Mouse (Mus musculus) neural tube, embryonic 14.5 days (tissue): Measurements from ENCODE around the gene Lax1. TPM values are rescaled to one million over a fixed set of nuclear protein-coding genes. Genes with fewer than 3 reads are reported as not detected.

Source experiments
- ATAC-seq: fragments of 200-750 bp; cut with Nextera tagmentation; 2 replicates; pipeline ENCODE4 v1.8.0; 2017; ENCODE audit warnings: low read depth, mild to moderate bottlenecking, moderate TSS enrichment, moderate library complexity
- H3K27ac ChIP-seq: fragments of 300-500 bp; sonication (generic); 2 replicates; pipeline ENCODE4 v1.5.1; 2014; ENCODE audit warnings: low read depth, mild to moderate bottlenecking, control low read depth, low read length, moderate library complexity, mixed read lengths
- H3K27me3 ChIP-seq: fragments of 300-500 bp; sonication (generic); 2 replicates; pipeline ENCODE4 v1.6.1; 2014; ENCODE audit warnings: low read length; ENCODE audit not compliant: control insufficient read depth, insufficient read depth
- H3K36me3 ChIP-seq: fragments of 300-500 bp; sonication (generic); 2 replicates; pipeline ENCODE4 v1.6.1; 2014; ENCODE audit warnings: low read length, mixed read lengths; ENCODE audit not compliant: control insufficient read depth, insufficient read depth
- H3K4me1 ChIP-seq: fragments of 300-500 bp; sonication (generic); 2 replicates; pipeline ENCODE4 v1.6.1; 2014; ENCODE audit warnings: low read length; ENCODE audit not compliant: control insufficient read depth, insufficient read depth
- H3K4me2 ChIP-seq: fragments of 300-500 bp; sonication (generic); 2 replicates; pipeline ENCODE4 v1.6.1; 2014; ENCODE audit warnings: mild to moderate bottlenecking, low read depth, low read length, control low read depth
- H3K4me3 ChIP-seq: fragments of 300-500 bp; sonication (generic); 2 replicates; pipeline ENCODE4 v1.5.1; 2014; ENCODE audit warnings: low read depth, low read length, control low read depth, mixed read lengths
- H3K9ac ChIP-seq: fragments of 300-500 bp; sonication (generic); replicated peaks from 2 replicates; pipeline ENCODE4 v1.6.1; 2014; ENCODE audit warnings: low read depth, mild to moderate bottlenecking, control low read depth, low read length, mixed read lengths
- H3K9me3 ChIP-seq: fragments of 300-500 bp; sonication (generic); 2 replicates; pipeline ENCODE4 v1.6.1; 2016; ENCODE audit warnings: low read length; ENCODE audit not compliant: control insufficient read depth
- WGBS: fragments of 180-500 bp; shearing (Covaris S2); extraction: QIAGEN DNeasy Blood & Tissue Kit; methylation state at CpG from one replicate; pipeline ENCODE4 v1.1.7; 2014; 5-methylcytosine and 5-hydroxymethylcytosine counted together
- polyA plus RNA-seq: library from polyadenylated mRNA; unstranded; fragments of >200 nt; fragmentation: Nextera tagmentation; extraction: Ambion mirVana; gene quantifications from 2 replicates; pipeline ENCODE4 v1.2.1, GENCODE M21; 2014

Gene Lax1
- polyA plus RNA-seq = 0.12 and 0.15 TPM in 2 replicates

DNA sequence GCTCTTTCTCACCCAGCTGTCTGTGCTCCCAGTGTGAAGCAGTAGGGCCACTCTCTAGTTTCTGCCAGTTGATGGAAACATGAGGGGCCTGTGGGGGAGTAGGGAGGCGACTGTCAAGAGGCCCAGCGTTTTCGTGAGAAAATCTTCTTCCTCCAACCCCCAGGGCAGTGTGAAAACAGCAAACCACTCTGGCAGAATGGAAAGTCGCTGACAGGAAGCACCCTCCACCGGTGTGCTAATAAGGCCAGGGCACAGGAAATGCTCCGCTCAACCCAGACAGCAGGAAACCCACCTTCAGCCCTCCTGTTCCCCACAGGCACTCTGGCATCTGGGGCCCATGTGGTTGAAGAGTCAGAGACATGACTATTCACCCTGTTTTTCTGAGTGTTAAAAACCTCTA lies at the start of gene Lax1:
Gene Lax1, minus strand, starts transcription at position 212 of the 400 bp plus-strand sequence.
- 58% methylated on average over 6 of the region's 6 CpGs for WGBS
- no peak for ATAC-seq

DNA sequence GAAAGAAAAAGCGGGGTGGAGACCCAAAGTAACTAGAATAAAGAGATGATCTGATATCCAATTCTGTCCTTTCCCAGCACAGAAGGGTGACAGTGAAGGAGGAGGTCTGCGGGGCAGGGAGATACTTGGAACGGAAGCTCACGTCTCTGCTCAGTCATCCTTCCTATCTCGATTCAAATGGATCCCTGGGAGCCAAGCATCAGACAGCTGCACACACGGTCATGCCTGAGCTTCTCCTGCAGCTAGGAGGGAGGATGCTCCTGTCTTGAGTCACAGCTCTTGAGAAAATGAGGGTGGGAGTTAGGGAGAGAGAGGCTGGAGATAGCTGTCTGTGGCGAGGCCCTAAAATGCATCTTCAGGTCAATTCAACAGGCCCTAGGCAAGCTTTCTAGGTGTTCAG lies 46.8 kb upstream of the Lax1 start:
- no peaks in the 10 kb centered on the region for H3K27me3 ChIP-seq
- WGBS = 69% methylated on average over 7 of the region's 7 CpGs
- H3K9ac ChIP-seq = no peak overlapping the region
- H3K4me3 ChIP-seq = no peak overlapping the region
- peak overlapping the region; percentile 22; the same call in 1 of the 2 replicates for H3K27ac ChIP-seq
- no peaks in the 10 kb centered on the region for H3K9me3 ChIP-seq
- ATAC-seq = no peak
- H3K36me3 ChIP-seq = no peaks in the 10 kb centered on the region
- H3K4me2 ChIP-seq = no peak overlapping the region
- no peaks in the 10 kb centered on the region; the same call in 1 of the 2 replicates for H3K4me1 ChIP-seq

More for the DNA sequence above, at the start of gene Lax1:
- Histone ChIP-seq H3K9ac (no peak within 1 kb of the TSS), H3K27ac (no peak within 1 kb of the TSS), H3K4me2 (no peak within 1 kb of the TSS), H3K4me3 (no peak within 1 kb of the TSS), H3K36me3 (no peaks in the 10 kb centered on the region), H3K9me3 (no peaks in the 10 kb centered on the region), H3K27me3 (no peaks in the 10 kb centered on the region), H3K4me1 (no peaks in the 10 kb centered on the region)

GRCm38 (mm10) chr1:133735995-133736652 lies 46.2 kb upstream of the Lax1 start:
- peak; percentile 93 for ATAC-seq
- no peaks in the 10 kb centered on the region for H3K36me3 ChIP-seq
- H3K4me2 ChIP-seq = peak overlapping the region; percentile 43
- H3K4me3 ChIP-seq = peak overlapping the region; percentile 29
- H3K27me3 ChIP-seq = no peaks in the 10 kb centered on the region
- no peaks in the 10 kb centered on the region for H3K9me3 ChIP-seq
- WGBS = 11% methylated on average over 17 of the region's 17 CpGs
- no peaks in the 10 kb centered on the region for H3K4me1 ChIP-seq
- H3K27ac ChIP-seq = peak overlapping the region; percentile 31; the same call in 1 of the 2 replicates
- peak overlapping the region; percentile 53 for H3K9ac ChIP-seq

- WGBS = 60% methylated on average over 11 of the region's 11 CpGs
- Histone ChIP-seq H3K4me3 (no peak overlapping the region), H3K4me2 (no peak overlapping the region)
These were observed 42.9 kb upstream of the Lax1 start for GRCm38 (mm10) chr1:133732814-133733213.

DNA sequence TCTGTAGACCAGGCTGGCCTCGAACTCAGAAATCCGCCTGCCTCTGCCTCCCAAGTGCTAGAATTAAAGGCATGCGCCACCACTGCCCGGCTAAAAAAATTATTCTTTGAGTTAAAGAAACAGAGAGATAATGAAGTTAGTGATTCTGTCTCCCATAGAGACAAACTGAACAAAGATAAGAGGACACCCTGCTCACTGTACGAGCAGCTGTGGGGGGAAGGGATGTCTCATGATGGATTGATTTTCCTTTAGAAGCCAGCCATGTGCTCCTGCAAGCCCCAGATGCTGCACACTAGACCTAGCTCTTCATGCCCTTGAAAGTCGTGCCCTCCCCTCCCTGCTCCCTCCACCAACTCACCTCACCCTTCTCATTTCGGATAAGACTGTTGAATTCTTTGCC lies 38.4 kb upstream of the Lax1 start:
- H3K4me2 ChIP-seq = no peak overlapping the region
- H3K4me3 ChIP-seq = no peak overlapping the region
- H3K9ac ChIP-seq = no peak overlapping the region
- peaks cover 9% of the 10 kb centered on the region for H3K36me3 ChIP-seq
- ATAC-seq = no peak
- H3K27me3 ChIP-seq = no peaks in the 10 kb centered on the region
- WGBS = 87% methylated on average over 7 of the region's 7 CpGs
- no peaks in the 10 kb centered on the region for H3K9me3 ChIP-seq
- H3K4me1 ChIP-seq = no peaks in the 10 kb centered on the region
- no peak overlapping the region for H3K27ac ChIP-seq

More at GRCm38 (mm10) chr1:133732814-133733213, 42.9 kb upstream of the Lax1 start:
- H3K4me1 ChIP-seq = no peaks in the 10 kb centered on the region
- H3K36me3 ChIP-seq = peaks cover 9% of the 10 kb centered on the region; the same call in 1 of the 2 replicates
- H3K9me3 ChIP-seq = no peaks in the 10 kb centered on the region
- H3K27ac ChIP-seq = no peak overlapping the region
- ATAC-seq = no peak
- H3K27me3 ChIP-seq = no peaks in the 10 kb centered on the region
- no peak overlapping the region for H3K9ac ChIP-seq

DNA sequence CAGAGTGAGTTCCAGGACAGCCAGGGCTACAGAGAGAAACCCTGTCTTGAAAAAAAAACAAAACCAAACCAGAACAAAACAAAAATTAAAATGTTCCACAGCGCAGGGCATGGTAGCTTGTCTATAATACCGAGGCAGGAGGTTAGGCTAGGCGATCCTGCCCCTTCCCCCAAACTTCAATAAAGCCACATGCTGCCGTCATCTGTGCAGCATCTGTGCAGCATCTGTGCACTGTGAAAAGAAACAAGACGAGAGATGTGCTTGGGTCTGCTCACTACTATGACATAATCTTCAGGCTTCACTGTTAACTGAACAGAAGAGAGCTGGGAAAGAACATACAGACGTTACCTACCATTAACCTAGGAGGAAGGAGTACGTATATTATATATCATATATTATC lies 30.4 kb upstream of the Lax1 start:
- H3K9me3 ChIP-seq = no peaks in the 10 kb centered on the region
- no peak overlapping the region for H3K4me3 ChIP-seq
- H3K36me3 ChIP-seq = peaks cover 5% of the 10 kb centered on the region; the same call in 1 of the 2 replicates
- H3K9ac ChIP-seq = no peak overlapping the region
- no peaks in the 10 kb centered on the region for H3K4me1 ChIP-seq
- no peak overlapping the region for H3K27ac ChIP-seq
- WGBS = 80% methylated on average over 7 of the region's 7 CpGs
- no peaks in the 10 kb centered on the region for H3K27me3 ChIP-seq
- no peak for ATAC-seq
- H3K4me2 ChIP-seq = no peak overlapping the region

DNA sequence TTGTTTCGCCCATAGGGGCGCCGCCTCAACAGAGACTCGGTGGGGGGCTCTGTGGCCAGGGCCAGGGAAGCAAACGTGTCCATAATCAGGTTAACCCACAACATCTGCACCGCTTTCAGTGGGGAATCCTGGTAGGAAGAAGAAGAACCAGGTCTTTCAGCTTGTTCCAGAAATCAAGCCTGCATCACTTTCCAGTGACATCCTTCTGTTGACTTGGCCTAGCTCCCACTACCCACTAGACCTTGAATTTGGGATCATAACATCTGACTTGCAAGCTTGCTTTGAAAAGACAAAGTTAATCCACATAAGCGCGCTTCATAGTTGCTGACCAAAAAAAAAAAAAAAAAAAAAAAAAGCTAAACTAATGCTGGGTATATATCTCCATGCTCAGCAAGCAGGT lies 28.9 kb upstream of the Lax1 start:
- no peak overlapping the region for H3K27ac ChIP-seq
- H3K27me3 ChIP-seq = no peaks in the 10 kb centered on the region
- H3K4me3 ChIP-seq = no peak overlapping the region
- ATAC-seq = no peak
- H3K9ac ChIP-seq = no peak overlapping the region
- no peaks in the 10 kb centered on the region for H3K9me3 ChIP-seq
- no peak overlapping the region for H3K4me2 ChIP-seq
- H3K4me1 ChIP-seq = no peaks in the 10 kb centered on the region
- H3K36me3 ChIP-seq = peaks cover 5% of the 10 kb centered on the region; the same call in 1 of the 2 replicates
- 93% methylated on average over 8 of the region's 8 CpGs for WGBS

DNA sequence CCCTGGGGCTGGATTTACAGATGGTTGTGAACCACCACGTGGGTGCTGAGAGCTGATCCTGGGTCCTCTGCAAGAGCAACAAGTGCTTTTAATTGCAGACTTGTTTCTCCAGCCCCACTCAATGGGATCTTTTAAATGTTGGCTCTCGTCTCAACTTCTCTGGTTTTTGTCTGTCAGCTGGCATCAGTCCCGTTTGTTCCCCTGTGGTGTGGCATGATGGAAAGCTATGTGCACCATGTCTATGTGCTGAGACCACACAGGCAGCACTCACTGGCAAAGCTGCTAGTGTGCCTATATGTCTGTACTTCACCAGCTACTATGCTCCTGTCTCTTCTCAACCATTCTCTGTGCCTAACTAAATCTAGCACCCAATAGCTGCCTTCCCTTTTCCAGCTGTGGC lies 28.4 kb upstream of the Lax1 start:
- ATAC-seq = no peak
- H3K36me3 ChIP-seq = peaks cover 5% of the 10 kb centered on the region; the same call in 1 of the 2 replicates
- WGBS = 69% methylated on average over 3 of the region's 3 CpGs

DNA sequence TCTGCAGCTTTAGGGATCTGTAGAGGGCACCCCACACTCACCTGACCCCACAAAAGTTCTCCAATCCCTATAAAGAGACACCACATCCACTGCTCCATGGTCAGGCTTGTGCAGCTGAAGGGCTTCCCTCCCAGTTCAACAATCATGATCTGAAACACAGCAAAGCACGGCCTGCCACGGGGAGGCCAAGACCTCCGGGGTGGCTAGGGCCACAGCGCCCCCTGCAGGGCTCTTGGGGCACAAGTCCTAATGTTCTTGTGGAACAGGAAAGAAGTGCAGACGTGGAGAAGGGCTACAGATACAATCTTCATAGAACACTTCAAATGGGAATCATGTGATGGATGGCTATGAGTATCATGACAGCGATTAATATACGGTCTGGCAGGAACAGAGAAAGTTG lies 26.6 kb upstream of the Lax1 start:
- no peak overlapping the region for H3K9ac ChIP-seq
- no peaks in the 10 kb centered on the region for H3K27me3 ChIP-seq
- H3K4me3 ChIP-seq = no peak overlapping the region
- no peak for ATAC-seq
- peaks cover 5% of the 10 kb centered on the region; the same call in 1 of the 2 replicates for H3K36me3 ChIP-seq
- H3K9me3 ChIP-seq = no peaks in the 10 kb centered on the region
- no peak overlapping the region for H3K27ac ChIP-seq
- no peak overlapping the region for H3K4me2 ChIP-seq
- WGBS = 28% methylated on average over 7 of the region's 7 CpGs
- no peaks in the 10 kb centered on the region for H3K4me1 ChIP-seq

More for the DNA sequence above, 28.4 kb upstream of the Lax1 start:
- H3K4me1 ChIP-seq = no peaks in the 10 kb centered on the region
- H3K4me2 ChIP-seq = no peak overlapping the region
- H3K4me3 ChIP-seq = no peak overlapping the region
- H3K9me3 ChIP-seq = no peaks in the 10 kb centered on the region
- no peak overlapping the region for H3K9ac ChIP-seq
- H3K27me3 ChIP-seq = no peaks in the 10 kb centered on the region
- no peak overlapping the region for H3K27ac ChIP-seq
